Mouse (Mus musculus) kidney, embryonic 14.5 days (tissue): ENCODE data around the gene Slc31a2. TPM values are rescaled to one million over a fixed set of nuclear protein-coding genes. Genes with fewer than 3 reads are reported as not detected.

ENCODE experiments used
- ATAC-seq: fragments of 200-750 bp; cut with Nextera tagmentation; 2 replicates; pipeline ENCODE4 v1.8.0; 2017; ENCODE audit warnings: moderate number of reproducible peaks, mild to moderate bottlenecking, moderate TSS enrichment, moderate library complexity; ENCODE audit not compliant: low FRiP score, low TSS enrichment
- H3K27ac ChIP-seq: fragments of 300-500 bp; sonication (generic); 2 replicates; pipeline ENCODE4 v1.5.1; 2014; ENCODE audit warnings: low read depth, mild to moderate bottlenecking, low read length, moderate library complexity, mixed read lengths
- H3K27me3 ChIP-seq: fragments of 300-500 bp; sonication (generic); 2 replicates; pipeline ENCODE4 v1.6.1; 2014; ENCODE audit warnings: mild to moderate bottlenecking, low read length; ENCODE audit not compliant: control insufficient read depth, insufficient read depth
- H3K36me3 ChIP-seq: fragments of 300-500 bp; sonication (generic); 2 replicates; pipeline ENCODE4 v1.6.1; 2014; ENCODE audit warnings: low read length, mixed read lengths; ENCODE audit not compliant: control insufficient read depth, insufficient read depth
- H3K4me1 ChIP-seq: fragments of 300-500 bp; sonication (generic); 2 replicates; pipeline ENCODE4 v1.6.1; 2014; ENCODE audit warnings: low read length, mixed read lengths; ENCODE audit not compliant: control insufficient read depth, insufficient read depth
- H3K4me2 ChIP-seq: fragments of 300-500 bp; sonication (generic); replicated peaks from 2 replicates; pipeline ENCODE4 v1.6.1; 2014; ENCODE audit warnings: low read depth, mild to moderate bottlenecking, low read length
- H3K4me3 ChIP-seq: fragments of 300-500 bp; sonication (generic); 2 replicates; pipeline ENCODE4 v1.5.1; 2014; ENCODE audit warnings: mild to moderate bottlenecking, low read length
- H3K9ac ChIP-seq: fragments of 300-500 bp; sonication (generic); 2 replicates; pipeline ENCODE4 v1.6.1; 2014; ENCODE audit warnings: low read depth, mild to moderate bottlenecking, low read length, moderate library complexity
- H3K9me3 ChIP-seq: fragments of 300-500 bp; sonication (generic); 2 replicates; pipeline ENCODE4 v1.6.1; 2016; ENCODE audit warnings: low read length; ENCODE audit not compliant: control insufficient read depth
- WGBS: fragments of 180-500 bp; shearing (Covaris S2); extraction: QIAGEN DNeasy Blood & Tissue Kit; methylation state at CpG from one replicate; pipeline ENCODE4 v1.1.7; 2014; 5-methylcytosine and 5-hydroxymethylcytosine counted together
- polyA plus RNA-seq: library from polyadenylated mRNA; unstranded; fragments of >200 nt; fragmentation: Nextera tagmentation; extraction: Ambion mirVana; gene quantifications from 2 replicates; pipeline ENCODE4 v1.2.1, GENCODE M21; 2014

Gene Slc31a2
- polyA plus RNA-seq, 1 experiment from 2014 or later, result 19.9 TPM

DNA sequence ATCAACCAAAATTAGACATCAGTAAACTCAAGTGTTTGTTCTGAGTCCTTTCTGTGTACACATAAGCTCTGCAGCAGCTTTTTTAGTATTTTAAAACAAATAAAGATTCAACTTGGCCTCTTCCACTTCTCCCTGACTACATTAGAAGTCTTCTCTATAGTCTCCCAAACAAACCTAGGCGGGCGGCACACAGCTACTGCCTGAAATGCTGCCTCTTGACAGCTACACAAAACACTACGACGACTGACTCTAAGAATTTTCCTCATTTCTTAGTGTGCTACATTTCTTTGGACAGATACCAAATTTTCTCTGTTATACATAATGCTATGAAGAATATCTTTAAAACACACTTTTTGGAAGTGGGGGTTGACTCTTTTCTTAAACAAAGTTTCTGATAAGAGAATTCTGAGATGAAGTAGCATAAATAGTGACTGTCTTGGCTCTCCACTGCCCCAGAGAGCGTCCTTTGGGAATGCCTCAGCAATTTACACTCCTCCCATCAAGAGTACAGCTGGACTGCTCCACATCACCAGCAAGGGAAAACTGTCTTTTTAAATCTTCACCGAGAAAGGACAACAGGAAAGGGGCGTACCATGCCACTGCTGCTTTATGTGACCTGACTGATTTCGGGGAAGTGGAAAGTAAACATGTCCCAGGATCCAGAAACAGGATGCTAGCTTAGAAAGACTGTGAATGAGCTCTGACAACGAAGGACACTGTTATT is 85.4 kb downstream of the Slc31a2 start:
- peak overlapping the region; percentile 10; the same call in 1 of the 2 replicates for H3K27ac ChIP-seq
- no peak overlapping the region for H3K4me2 ChIP-seq
- 56% methylated on average over 9 of the region's 9 CpGs for WGBS

More for the DNA sequence above, 85.4 kb downstream of the Slc31a2 start:
- no peak overlapping the region for H3K9ac ChIP-seq
- H3K27me3 ChIP-seq, result no peaks in the 10 kb centered on the region
- peaks cover 26% of the 10 kb centered on the region for H3K36me3 ChIP-seq
- no peak overlapping the region for H3K4me3 ChIP-seq
- H3K9me3 ChIP-seq, result no peaks in the 10 kb centered on the region
- no peaks in the 10 kb centered on the region for H3K4me1 ChIP-seq
- no peak; the same call in 1 of the 2 replicates for ATAC-seq

Other genes with a start within 250 kb of the Slc31a2 start
- not detected in 2 replicates for gene Mup20, start 208.4 kb upstream of the Slc31a2 start, polyA plus RNA-seq
- not detected in 2 replicates for gene Mup3, start 175.2 kb upstream of the Slc31a2 start, polyA plus RNA-seq
- gene Mup21, start 111.7 kb upstream of the Slc31a2 start, polyA plus RNA-seq, result not detected in 2 replicates
- 10.0 and 15.5 TPM in 2 replicates for gene Zfp37, start 31.5 kb upstream of the Slc31a2 start, polyA plus RNA-seq
- gene Fkbp15, start 98.0 kb downstream of the Slc31a2 start, polyA plus RNA-seq, result 17.8 and 25.2 TPM in 2 replicates
- 23.9 and 42.1 TPM in 2 replicates for gene Slc31a1, start 98.2 kb downstream of the Slc31a2 start, polyA plus RNA-seq
- gene Cdc26, start 146.1 kb downstream of the Slc31a2 start, polyA plus RNA-seq, result 183 and 253 TPM in 2 replicates
- gene Prpf4, start 146.2 kb downstream of the Slc31a2 start, polyA plus RNA-seq, result 20.2 and 32.8 TPM in 2 replicates
- 0.24 TPM in 1 of 2 replicates, not detected in the other for gene Rnf183, start 172.7 kb downstream of the Slc31a2 start, polyA plus RNA-seq
- 11.6 and 12.6 TPM in 2 replicates for gene Wdr31, start 208.3 kb downstream of the Slc31a2 start, polyA plus RNA-seq
- 16.8 and 25.8 TPM in 2 replicates for gene Bspry, start 217.5 kb downstream of the Slc31a2 start, polyA plus RNA-seq
- 16.4 and 16.8 TPM in 2 replicates for gene Hdhd3, start 240.9 kb downstream of the Slc31a2 start, polyA plus RNA-seq